Mouse (Mus musculus) mature B cell (primary cell): ENCODE data around the gene Calhm1.
"Not testable (repeated sequence)": the region's sequence is repeated elsewhere in the genome, so short reads cannot be mapped to it uniquely, and the experiment has no call there.

Source experiments
- in situ Hi-C: fragments of 300-500 bp; cut with MboI; formaldehyde crosslinking; loops from 2 replicates; pipeline ENCODE4 v1.14.3; 2019

The Calhm1 gene

DNA sequence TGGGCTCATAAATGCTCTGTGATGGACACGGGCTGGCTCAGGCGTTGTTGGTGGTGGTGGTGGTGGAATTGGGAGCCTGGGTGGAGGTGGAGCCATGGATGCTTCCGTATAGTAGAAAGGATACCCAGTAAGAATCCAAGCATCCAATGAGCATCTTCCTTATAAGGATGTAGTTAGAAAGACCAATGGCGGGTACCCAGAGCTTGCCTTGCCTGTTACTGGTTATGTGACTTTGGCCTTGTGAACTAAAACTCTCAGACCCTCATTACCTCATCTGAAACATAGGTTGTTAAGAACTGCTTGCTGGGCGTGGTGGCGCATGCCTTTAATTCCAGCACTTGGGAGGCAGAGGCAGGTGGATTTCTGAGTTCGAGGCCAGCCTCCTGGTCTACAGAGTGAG lies 9.7 kb upstream of the Calhm1 start:
- in situ Hi-C loops, result no loop called here

DNA sequence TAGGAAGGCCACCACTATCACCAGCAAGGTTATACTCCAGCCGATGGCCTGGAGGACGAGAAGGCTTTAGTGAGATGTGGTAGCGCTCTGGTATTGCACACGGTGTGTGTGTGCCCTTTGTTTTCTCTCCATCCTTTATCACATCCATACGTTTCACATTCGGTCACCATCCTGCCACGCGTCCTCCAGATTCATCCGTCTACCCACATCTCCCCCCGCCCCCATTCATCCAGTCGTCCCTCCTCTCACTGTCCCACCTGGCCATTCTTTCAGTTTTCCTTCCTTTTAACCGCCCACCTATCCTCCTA lies 8.0 kb upstream of the Calhm1 start:
- in situ Hi-C loops, result no loop called here

DNA sequence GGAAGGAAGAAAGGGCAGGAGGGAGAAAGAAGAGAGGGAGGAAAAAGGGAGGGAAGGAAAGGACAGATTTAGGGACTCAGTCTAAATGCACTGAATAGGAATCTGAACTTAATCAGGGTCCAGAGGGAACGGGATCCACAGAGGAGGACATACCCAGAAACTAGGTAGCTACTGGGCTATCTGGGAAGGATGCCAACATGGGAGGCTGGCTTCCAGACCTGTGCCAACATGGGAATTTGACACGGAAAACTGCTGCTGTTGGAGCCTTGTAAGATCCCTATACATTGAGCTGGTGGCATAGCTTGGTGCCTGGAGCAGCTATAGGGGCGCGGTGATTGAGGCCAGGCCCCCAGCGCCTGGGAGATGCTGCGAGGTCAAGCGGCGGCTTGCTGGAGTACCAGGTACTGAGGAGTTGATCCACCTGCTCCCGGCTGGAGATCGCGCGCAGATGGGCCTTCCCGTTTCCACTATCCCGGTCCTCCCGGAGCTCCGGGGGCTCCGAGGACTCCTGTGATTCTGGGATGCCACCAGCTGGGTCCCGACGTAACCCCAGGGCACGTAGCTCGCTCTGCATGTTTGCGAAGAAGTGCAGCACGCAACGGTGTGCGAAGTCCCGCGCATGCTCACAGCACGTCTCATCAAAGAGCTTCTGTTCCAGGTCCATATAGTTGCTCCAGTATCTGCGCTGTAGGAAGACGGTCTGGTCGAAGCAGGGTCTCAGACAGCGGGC lies 7.4 kb upstream of the Calhm1 start:
- in situ Hi-C loops, result no loop called here

DNA sequence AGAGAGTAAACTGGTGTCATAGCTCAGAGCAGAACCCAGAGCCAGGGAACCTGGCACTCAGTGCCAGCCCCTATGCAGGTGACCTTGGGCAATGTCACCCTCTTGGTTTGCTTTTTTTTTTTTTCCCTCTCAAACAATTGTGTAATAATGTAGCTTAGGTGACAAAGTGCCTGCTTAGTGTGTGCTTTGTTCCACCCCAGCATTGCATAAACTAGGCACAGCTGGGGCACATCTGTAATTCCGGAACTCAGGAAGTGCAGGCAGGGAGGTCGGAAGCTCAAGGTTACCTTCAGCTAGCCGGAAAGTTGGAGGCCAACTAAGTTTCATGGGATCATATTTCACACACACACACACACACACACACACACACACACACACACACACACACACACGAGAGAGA lies 5.8 kb upstream of the Calhm1 start:
- in situ Hi-C loops, result no loop called here

DNA sequence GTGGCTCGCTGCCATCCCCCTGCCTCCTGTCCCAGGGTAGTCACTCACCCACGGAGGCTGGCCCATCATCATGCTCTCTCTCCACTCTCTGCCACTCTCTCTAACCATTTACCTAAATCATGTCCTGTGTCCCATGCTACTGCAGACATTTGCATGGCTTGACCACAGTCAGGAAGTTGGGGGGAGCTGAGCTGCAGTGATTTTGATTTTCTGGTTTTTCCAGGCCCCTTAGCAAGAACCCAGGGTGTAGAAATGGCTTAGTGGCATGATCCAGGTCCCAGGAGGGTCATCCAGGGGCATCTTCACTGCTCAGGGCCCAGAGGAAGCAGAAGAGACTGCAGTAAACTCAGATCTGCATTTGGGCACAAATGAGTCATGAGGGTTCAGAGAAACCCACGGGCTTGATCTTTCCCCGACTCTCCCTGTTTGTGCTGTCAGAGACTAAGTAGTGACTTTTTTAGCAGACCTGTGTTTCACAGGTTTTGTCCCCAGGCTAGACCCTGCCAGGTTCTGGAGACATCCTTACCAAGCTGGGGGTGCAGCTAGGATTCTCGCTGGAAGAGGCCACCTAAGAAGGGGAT lies 4.3 kb upstream of the Calhm1 start:
- in situ Hi-C loops, result no loop called here

DNA sequence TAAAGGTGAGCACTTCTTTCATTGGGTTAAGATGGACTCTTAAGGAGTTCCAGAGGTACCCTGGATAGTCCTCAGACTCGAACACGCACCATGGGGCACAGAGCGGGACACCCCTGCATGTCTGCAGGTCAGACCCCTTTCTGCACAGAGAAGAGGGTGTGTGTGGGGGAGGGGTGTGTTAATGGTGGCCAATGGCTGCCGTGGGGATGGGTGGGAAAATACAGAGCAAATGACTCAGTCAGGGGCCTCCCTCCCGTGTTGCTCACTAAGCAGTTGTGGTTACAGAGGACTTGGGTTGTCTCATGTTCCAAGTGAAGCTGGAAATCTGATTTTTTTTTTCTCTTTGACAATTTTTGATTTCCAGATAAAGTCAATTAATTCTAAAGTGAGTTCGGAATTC lies 1.6 kb downstream of the Calhm1 start:
- in situ Hi-C loops, result no loop called here

DNA sequence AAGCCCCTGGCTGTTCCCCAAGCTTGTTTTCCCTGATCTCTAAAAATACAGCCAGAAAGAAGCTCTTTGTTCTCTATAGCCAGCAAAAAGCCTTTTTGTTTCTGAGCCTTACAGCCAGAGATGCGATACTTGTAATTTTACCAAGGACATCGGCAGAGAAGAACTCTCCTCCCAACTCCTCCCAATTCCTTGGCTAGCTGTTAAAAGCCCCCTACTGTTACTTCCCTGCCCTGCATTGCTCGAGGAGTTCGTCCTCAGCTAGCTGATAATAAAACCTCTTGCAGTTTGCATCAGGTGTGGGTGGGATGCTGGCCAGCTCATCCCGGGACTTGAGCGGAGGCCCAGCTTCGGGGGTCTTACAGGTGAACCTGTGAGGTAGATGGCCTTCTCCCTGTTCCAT lies 4.4 kb downstream of the Calhm1 start:
- in situ Hi-C loops, result not testable (repeated sequence)

DNA sequence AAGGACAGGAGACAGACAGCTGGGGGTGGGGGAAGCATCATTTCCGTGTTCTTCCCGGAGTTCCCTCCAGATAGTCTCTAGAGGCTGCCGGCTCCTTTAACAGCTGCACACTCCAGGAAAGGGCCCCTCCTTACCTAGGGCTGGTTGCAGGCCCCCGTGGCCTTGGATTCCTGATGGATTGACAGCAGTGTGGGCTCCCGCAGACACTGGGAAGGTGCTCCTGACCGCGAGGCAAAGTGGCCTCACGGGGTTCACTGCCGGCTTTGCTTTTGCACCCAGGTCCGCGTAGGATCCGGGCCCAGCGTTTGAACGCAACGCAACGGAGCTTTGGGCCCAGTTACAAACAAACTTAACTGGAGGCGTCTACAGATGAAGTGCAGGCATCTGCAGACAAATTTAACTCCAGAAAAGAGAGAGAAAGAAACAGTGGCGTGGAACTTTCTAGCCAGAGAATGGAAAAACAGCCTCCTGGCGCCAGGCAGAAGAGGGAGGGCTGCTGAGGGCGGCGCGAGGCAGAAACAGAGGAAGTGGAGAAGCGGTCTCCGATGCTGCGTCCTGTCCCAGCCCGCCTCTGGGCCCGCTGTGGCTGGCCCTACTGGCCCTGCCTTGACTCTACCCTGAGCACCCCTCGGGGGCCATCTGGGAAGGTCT lies 6.2 kb downstream of the Calhm1 start, which contains the start of gene Calhm2:
Gene Calhm2, minus strand, starts transcription at position 524 of the 651 bp plus-strand sequence.
- in situ Hi-C loops, result no loop called here

DNA sequence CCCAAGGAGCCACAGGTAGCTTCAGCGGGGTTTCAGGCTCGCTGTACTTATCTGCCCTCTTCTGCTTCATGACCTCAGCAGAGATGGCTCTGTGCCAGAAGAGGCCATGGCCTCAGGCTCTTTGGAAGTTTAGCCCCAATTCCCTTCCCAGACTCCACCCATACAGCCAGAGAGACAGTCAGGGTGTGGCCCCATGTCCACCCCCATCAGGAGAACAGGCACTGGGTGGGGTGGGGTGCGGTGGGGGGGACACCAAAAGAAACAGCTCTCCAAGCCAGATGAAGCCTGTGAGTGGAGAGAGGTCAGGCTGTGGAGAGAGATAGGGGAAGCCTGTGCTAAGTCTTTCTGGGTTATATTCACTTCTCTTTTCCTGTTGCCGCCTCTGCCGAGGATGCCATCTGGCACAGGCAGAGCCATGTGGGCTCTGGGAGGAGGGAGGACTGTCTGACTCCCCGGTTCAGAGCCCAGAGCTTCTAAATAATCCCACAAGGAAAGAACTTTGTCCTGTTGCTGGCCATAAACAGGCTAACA lies 6.9 kb downstream of the Calhm1 start:
- in situ Hi-C loops, result no loop called here

DNA sequence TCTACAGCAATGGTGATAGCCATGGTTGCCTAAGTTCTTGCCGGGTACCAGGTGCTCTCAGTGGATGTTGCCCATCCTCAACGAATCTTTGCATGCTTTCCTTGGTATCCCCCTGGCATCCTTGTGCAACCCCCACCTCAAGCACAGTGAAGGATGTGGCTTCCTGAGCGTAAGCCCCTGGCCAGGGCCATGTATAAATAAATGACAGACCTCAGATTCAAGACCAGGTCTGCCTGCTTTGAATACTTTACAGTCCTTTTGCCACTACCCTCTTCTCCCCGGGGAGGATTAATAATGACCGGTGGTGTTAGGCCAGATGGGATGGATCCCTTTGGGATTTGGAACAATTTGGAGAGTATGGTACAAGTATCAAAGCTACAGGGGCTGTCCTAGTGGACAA lies 7.9 kb downstream of the Calhm1 start:
- in situ Hi-C loops, result no loop called here

DNA sequence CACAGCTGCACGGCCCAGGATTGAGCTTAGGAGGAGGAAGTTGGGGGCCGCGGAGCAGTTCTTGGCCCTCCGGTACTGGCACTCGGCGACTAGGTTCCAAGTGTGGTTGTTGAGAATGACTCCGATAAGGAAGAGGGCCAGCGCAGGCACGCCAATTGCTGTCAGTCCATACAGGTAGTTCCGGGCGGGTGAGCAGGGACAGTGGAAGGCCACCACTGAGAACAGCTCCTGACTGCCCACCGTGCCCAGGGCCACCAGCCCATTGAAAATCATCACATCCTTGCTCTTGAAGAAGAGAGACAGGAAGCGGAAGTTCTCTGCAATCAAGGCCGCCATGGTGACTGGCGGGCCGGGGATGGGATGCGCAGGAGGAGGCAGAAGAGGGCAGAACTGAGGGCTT lies 8.5 kb downstream of the Calhm1 start:
- in situ Hi-C loops, result no loop called here

DNA sequence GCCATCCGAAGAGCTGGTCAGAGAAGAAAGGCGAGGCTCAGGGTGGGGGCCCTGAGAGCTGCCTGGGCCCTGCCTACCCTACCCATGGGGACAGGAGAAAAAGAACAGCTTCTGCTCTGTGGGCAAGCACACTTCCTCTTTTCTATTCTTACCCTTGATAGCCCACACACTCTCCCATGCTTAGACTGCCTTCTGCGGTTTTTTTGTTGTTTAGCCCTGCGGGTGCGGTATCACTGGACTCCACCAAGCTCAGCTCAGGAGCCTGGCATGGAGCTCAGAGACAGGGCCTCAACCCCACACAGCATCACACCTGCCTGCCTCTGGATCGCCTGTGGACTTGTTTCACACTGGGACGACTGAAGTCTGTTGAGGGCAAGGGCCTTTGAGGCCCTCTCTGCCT lies 10.9 kb downstream of the Calhm1 start:
- in situ Hi-C loops, result no loop called here

DNA sequence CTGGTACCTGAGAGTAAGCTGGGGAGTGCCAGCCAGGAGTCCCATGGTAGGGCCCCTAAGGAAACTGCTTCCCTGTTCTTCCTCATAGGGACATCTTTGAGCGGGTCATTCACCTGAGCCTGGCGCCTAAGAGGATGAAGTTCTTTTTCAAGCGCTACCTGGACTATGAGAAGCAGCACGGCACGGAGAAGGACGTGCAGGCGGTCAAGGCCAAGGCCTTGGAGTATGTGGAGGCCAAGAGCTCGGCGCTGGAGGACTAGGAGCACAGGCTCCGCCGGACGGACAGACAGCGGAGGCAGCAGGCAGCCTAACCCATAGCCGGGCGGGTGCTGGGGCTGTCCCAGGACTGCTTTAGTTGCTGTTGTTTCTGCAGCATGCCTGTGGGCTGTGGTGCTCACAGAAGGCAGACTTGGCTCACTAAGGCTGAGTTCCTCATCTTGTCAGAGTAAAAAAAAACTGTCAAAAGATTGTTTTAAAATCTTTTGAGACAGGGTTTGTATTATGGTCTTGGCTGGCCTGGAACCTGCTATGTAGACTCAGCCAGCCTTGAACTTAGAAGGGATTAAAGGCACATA lies 13.4 kb downstream of the Calhm1 start:
- in situ Hi-C loops, result no loop called here

DNA sequence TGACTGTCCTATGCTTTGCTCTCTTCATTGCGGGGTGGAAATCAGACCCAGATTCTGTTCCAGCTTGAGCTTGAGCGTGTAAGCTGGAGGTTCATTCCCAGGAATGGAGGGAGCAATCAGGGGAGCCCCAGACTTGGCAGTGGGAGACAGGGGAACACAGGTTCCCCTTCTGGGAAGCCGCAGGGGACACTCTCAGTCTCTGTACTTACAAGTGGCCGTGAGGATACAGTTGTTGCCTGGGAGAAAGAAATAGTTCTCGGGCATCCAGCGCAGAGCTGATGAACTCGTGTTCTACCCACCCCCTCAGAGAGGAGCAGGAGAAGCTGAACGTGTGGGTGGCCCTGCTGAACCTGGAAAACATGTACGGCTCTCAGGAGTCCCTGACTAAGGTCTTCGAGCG lies 15.2 kb downstream of the Calhm1 start:
- in situ Hi-C loops, result no loop called here

DNA sequence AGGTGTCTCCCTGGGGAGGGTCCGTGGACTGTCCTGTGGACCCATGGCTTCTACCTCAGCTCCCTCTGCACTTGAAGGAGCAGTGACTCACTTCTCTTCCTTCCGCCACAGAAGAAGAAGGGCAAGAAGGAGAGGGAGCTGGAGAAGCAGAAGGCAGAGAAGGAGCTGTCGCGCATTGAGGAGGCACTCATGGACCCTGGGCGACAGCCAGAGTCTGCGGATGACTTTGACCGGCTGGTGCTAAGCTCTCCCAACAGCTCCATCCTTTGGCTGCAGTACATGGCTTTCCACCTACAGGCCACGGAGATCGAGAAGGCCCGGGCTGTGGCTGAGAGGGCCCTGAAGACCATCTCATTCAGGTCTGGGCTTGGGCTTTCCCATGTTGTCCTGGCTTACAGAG lies 15.9 kb downstream of the Calhm1 start:
- in situ Hi-C loops, result no loop called here

DNA sequence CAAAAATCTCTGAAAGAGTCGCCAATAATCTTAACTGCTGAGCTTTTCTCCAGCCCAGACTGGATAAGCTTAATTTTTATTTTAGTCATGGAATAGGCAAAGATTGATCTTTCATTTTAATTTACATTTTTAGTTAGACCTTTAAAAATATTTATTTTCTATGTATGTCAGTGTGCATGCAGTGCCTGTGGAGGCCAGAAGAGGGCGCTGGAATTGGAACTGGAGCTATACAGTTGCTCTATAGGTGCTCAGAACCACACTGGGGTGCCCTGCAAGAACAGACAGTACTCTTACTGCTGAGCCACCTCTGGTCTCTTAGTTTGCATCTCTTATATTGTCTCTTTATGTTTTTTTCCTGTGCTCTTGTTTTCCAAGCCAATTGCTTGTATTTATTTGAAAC lies 21.3 kb downstream of the Calhm1 start:
- in situ Hi-C loops, result loop anchor here (5.0 kb wide), 1 partner anchor 44 kb away; no protein-coding TSS in a partner anchor

DNA sequence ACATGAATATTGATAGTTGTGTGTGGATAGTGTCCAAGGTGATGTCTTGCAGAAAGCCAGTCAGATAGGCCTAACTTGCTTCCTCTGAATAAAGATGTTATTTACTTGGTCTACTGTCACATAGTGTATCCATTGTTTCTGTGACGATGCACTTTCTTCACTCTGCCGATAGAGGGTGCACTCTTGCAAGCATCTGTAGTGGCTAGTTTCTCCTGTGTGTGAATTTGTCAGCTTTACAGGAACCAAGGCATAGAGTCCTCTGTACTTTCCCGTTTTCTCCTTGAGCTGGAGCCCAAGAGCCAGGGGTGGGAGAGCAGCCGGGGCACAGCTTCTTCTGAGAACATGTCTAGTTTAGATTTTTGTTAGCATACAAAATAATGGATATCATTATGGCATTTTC lies 23.0 kb downstream of the Calhm1 start:
- in situ Hi-C loops, result loop anchor here (5.0 kb wide), 1 partner anchor 46 kb away; no protein-coding TSS in a partner anchor

DNA sequence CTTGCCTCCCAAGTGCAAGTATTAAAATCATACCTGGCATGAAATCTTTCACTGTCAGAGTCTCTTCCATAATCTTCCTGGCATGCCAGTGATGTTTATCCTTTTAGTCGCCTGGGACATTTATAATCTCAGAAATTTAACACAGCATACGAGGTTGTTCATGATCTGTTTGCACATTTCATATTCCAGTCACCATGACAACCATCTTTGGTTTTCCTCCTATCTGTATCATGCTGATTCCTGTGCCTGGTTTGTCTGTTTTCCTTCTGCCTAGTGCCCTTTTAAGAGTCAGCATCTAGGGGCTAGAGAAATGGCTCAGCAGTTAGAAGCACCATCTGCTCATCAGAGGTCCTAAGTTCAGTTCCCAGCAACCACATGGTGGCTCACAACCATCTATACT lies 25.4 kb downstream of the Calhm1 start:
- in situ Hi-C loops, result no loop called here

DNA sequence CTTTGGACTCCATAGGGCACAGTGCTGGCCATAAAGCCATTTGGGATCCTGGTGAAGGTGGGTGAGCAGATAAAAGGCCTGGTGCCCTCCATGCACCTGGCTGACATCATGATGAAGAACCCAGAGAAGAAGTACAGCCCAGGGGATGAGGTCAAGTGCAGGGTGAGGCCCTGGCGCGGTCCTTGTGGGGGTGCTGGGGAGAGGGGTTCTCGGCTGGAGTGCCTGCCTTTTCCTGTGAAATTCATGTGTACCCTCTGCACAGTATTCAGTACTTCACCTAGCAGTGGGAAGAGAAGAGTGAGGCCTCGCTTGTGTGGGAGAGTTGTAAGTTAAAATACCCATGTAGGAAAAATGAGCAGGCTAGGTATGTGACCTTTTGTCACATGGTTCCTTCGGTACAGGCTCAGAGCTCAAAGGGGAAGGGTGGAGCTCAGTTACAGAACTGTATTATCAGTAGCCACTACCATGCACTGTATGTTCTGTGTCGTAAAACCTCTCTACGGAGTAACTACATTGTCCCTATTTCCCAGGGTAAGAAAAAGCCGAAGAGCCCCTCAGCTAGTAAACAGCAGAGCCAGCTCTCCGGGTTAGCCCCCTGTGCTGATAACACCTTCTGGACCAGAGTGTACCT lies 39.3 kb downstream of the Calhm1 start:
- in situ Hi-C loops, result no loop called here

DNA sequence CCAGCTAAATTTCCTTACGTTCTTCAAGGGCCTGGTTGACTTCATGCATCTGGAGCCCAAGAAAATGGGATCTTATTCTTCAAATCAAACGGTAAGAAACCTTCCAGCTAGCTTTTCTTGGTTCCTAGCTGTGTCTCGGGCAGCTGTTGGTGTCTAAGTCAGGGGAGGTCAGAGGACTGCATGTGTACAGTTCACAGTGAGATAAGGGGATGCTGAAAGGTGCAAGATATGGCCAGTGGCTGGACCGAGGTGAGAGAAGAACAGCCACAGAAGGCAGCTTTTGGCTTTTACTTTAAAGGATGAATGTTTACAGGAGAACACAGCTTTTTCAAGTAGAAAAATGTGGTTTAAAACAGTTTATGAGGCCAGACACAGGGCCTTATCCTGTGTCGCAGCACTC lies 43.0 kb downstream of the Calhm1 start:
- in situ Hi-C loops, result no loop called here
